Mouse (Mus musculus): Measurements from ENCODE around the gene Rad51c.

Gene Rad51c

GRCm38 (mm10) chr11:87367061-87367460, 37.7 kb downstream of the Rad51c start:
- no peak for DNase-seq (ENCODE audit: low read depth)

- DNase-seq (ENCODE audit: low read depth), result no peak
Observed at GRCm38 (mm10) chr11:87365120-87365519, 39.6 kb downstream of the Rad51c start.

- DNase-seq (ENCODE audit: low read depth), result no peak
Observed at GRCm38 (mm10) chr11:87359262-87359612, 45.5 kb downstream of the Rad51c start.

- peak; percentile 70 for DNase-seq (ENCODE audit: low read depth)
Observed at GRCm38 (mm10) chr11:87358331-87359261, 46.2 kb downstream of the Rad51c start, which contains the start of gene Ppm1e. Gene Ppm1e, minus strand, starts transcription at chr11:87359023.

GRCm38 (mm10) chr11:87357317-87358300, 47.1 kb downstream of the Rad51c start:
- DNase-seq (ENCODE audit: low read depth), result peak; percentile 65

- DNase-seq (ENCODE audit: low read depth), result no peak
Observed at GRCm38 (mm10) chr11:87354861-87355260, 49.9 kb downstream of the Rad51c start.

- DNase-seq (ENCODE audit: low read depth), result no peak
Observed at GRCm38 (mm10) chr11:87353646-87354170, 51.0 kb downstream of the Rad51c start.

Data from 416B (cell line).